Mouse (Mus musculus) G1E (cell line): ENCODE measurements around the gene Rgs3. TPM values are rescaled to one million over a fixed set of nuclear protein-coding genes. Genes with fewer than 3 reads are reported as not detected.

Source experiments
- ATAC-seq: 2 replicates; pipeline ENCODE4 v1.8.0; 2016; ENCODE audit warnings: mild to moderate bottlenecking; ENCODE audit not compliant: insufficient number of reproducible peaks, poor library complexity, low FRiP score, severe bottlenecking; ENCODE audit errors: extremely low read depth
- DNase-seq: peaks from one replicate; pipeline ENCODE4 v3.0.0; 2012; ENCODE audit warnings: low spot score
- H3K27me3 ChIP-seq: 2 replicates; pipeline ENCODE4 v1.6.1; 2012; ENCODE audit warnings: mild to moderate bottlenecking, low read length, inconsistent platforms; ENCODE audit not compliant: insufficient read depth
- H3K36me3 ChIP-seq: replicated peaks from 2 replicates; pipeline ENCODE3; 2012; ENCODE audit warnings: mild to moderate bottlenecking, inconsistent platforms
- H3K4me1 ChIP-seq: 2 replicates; pipeline ENCODE4 v1.6.1; 2012; ENCODE audit warnings: low read depth, low read length, inconsistent platforms, mixed read lengths; ENCODE audit not compliant: insufficient read depth
- H3K4me3 ChIP-seq: 2 replicates; pipeline ENCODE4 v1.5.1; 2012; ENCODE audit warnings: low read depth, mild to moderate bottlenecking, inconsistent platforms, low read length, moderate library complexity, mixed read lengths
- H3K9me3 ChIP-seq: replicated peaks from 2 replicates; pipeline ENCODE4 v1.6.1; 2012; ENCODE audit warnings: inconsistent platforms
- CTCF ChIP-seq: IDR thresholded peaks from 2 replicates; pipeline ENCODE4 v1.5.1; 2012; ENCODE audit warnings: low read depth, low read length, inconsistent platforms, mixed read lengths
- GATA1 ChIP-seq: IDR thresholded peaks from 2 replicates; pipeline ENCODE4 v1.6.1; 2012; ENCODE audit warnings: borderline replicate concordance, low read length, inconsistent platforms, mixed read lengths
- GATA2 ChIP-seq: IDR thresholded peaks from 2 replicates; pipeline ENCODE4 v1.6.1; 2012; ENCODE audit warnings: low read depth, low read length, inconsistent platforms, borderline replicate concordance
- POLR2AphosphoS5 ChIP-seq: IDR thresholded peaks from 2 replicates; pipeline ENCODE4 v1.6.1; 2012; ENCODE audit warnings: low read depth, low read length, inconsistent platforms; ENCODE audit not compliant: insufficient replicate concordance
- TAL1 ChIP-seq: conservative IDR thresholded peaks from 2 replicates; pipeline ENCODE4 v1.6.1; 2012; ENCODE audit warnings: low read depth, low read length, inconsistent platforms, mixed read lengths
- polyA plus RNA-seq: library from polyadenylated mRNA; stranded (reverse); fragments of >175 nt; gene quantifications from 2 replicates; pipeline ENCODE4 v1.2.3, GENCODE M21; 2012
- total RNA-seq, 2 experiments: library from RNA; stranded (forward) in 1 of 2; stranded (reverse) in 1 of 2; fragments of 200-1000 nt in 1 of 2; fragments of >200 nt in 1 of 2; fragmentation: Nextera tagmentation in 1 of 2; gene quantifications; 2 replicates each; pipeline ENCODE4 v1.2.3; 2014 to 2017

Gene Rgs3
- total and polyA plus RNA-seq, 3 experiments, result 0.16 TPM; not detected in 2

DNA sequence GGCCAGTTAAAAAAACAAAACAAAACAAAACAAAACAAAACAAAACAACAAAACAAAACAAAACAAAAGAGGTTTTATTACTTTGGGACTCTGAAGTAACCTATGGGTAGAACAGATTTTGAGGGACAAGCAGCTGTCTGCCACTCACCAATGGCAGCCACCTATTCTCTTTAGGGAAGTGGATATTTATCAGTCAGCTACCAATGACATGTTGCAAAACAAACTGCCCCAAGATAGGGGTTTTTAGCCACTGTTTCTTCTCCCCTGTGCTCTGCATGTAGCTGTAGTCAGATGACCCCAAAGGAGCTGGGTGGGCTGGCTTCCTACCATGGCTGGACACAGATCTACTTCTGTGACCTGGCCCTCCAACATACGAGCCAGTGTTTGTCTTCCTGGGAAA, 149.3 kb downstream of the Rgs3 start:
- ATAC-seq, result no peak

DNA sequence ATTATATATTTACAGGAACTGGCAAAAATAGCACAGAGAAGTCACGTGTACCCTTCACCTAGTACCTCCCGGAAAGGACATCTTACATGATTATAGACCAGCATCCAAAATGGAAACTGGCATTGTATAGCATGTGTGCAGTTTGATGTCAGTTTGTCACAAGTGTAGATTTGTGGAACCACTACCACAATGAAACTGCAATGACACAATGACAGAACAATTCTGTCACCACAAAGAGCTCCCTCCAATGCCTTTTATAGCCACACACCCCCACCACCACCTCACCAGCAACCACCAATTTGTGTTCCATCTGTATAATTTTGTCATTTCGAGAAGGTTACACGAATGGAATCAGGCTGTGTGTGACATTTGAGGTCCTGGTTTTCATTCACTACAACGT, 149.8 kb downstream of the Rgs3 start:
- TF ChIP-seq GATA2 (no peak), TAL1 (no peak), GATA1 (no peak), POLR2AphosphoS5 (no peak), CTCF (no peak)
- ATAC-seq (no peak), DNase-seq (no peak)

More for the DNA sequence above, 149.3 kb downstream of the Rgs3 start:
- Histone ChIP-seq H3K4me1 (no peaks in the 10 kb centered on the region), H3K27me3 (no peaks in the 10 kb centered on the region), H3K4me3 (no peak overlapping the region), H3K9me3 (peaks cover 57% of the 10 kb centered on the region), H3K36me3 (no peaks in the 10 kb centered on the region)
- no peak for TF ChIP-seq GATA2
- TF ChIP-seq CTCF, result no peak
- no peak for TF ChIP-seq GATA1
- no peak for TF ChIP-seq POLR2AphosphoS5
- TF ChIP-seq TAL1, result no peak
- DNase-seq, result no peak

DNA sequence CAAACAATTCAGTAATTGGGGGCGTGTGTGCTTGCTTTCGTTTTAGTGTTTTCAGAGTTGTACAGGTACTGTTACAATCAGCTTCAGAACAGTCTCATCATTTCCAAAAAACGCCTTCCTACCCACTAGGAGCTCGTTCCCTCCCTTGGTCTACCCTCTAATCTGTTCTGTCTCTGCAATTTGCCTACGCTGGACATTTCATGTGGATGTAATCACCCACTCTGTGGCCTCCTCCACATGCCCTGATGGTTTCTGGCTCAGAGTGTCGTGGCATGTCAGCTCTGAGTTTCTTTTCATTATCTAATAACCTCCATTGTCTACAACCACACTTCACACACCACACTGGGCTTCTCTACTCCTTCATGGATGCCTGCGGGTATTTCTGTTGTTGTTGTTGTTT, 151.5 kb downstream of the Rgs3 start:
- ATAC-seq, result no peak
- H3K9me3 ChIP-seq, result peaks cover 35% of the 10 kb centered on the region
- H3K4me1 ChIP-seq, result no peaks in the 10 kb centered on the region
- H3K27me3 ChIP-seq, result no peaks in the 10 kb centered on the region
- no peaks in the 10 kb centered on the region for H3K36me3 ChIP-seq
- TF ChIP-seq CTCF (no peak), GATA1 (no peak), POLR2AphosphoS5 (no peak), TAL1 (no peak), GATA2 (no peak)
- no peak overlapping the region for H3K4me3 ChIP-seq
- DNase-seq, result no peak

More for the DNA sequence above, 149.8 kb downstream of the Rgs3 start:
- Histone ChIP-seq H3K4me3 (no peak overlapping the region), H3K4me1 (no peaks in the 10 kb centered on the region), H3K27me3 (no peaks in the 10 kb centered on the region), H3K9me3 (peaks cover 53% of the 10 kb centered on the region), H3K36me3 (no peaks in the 10 kb centered on the region)

DNA sequence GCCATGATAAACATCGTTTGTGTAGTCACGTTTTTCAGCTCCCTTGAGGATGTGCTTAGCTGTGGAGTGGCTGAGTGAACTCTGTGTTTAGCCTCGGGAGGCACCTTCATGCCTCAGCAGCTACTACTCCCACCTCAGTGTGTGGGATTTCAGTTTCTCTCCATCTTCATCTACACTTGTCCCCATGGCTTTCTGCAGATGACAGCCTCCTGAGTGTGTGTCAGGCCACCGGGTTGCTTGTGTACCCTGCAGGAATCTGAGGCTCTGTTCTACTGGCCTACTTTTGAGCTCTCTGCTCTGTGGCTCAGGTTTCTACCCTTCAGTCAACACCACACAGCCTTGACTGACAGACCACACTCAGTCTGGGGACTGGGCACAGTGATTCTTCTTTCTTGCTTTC, 151.9 kb downstream of the Rgs3 start:
- no peak for DNase-seq
- no peaks in the 10 kb centered on the region for H3K4me1 ChIP-seq

DNA sequence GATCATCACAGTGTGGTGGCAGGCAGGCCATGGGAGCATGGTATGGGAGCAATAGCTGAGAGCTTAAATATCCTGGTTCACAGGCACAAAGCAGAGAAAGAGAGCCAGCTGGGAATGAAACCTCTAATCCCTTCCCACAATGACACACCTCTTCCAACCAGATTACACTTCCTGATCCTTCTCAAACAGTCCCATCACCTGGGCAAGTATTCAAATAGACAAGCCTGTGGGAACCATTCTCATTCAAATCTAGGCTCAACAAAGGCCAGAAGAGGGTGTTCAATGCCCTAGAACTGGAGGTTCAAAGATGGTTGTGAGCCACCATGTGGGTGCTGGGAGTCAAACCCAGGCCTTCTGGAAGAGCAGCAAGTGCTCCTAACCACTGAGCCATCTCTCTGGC, 161.2 kb downstream of the Rgs3 start:
- TF ChIP-seq GATA1, result no peak
- H3K36me3 ChIP-seq, result no peaks in the 10 kb centered on the region
- no peaks in the 10 kb centered on the region for H3K27me3 ChIP-seq
- no peak overlapping the region for H3K4me3 ChIP-seq
- peaks cover 37% of the 10 kb centered on the region for H3K9me3 ChIP-seq
- DNase-seq (no peak), ATAC-seq (no peak)
- H3K4me1 ChIP-seq, result no peaks in the 10 kb centered on the region

More for the DNA sequence above, 151.9 kb downstream of the Rgs3 start:
- H3K36me3 ChIP-seq, result no peaks in the 10 kb centered on the region
- no peaks in the 10 kb centered on the region for H3K27me3 ChIP-seq
- ATAC-seq, result no peak
- peaks cover 31% of the 10 kb centered on the region for H3K9me3 ChIP-seq
- no peak for TF ChIP-seq TAL1
- no peak overlapping the region for H3K4me3 ChIP-seq

DNA sequence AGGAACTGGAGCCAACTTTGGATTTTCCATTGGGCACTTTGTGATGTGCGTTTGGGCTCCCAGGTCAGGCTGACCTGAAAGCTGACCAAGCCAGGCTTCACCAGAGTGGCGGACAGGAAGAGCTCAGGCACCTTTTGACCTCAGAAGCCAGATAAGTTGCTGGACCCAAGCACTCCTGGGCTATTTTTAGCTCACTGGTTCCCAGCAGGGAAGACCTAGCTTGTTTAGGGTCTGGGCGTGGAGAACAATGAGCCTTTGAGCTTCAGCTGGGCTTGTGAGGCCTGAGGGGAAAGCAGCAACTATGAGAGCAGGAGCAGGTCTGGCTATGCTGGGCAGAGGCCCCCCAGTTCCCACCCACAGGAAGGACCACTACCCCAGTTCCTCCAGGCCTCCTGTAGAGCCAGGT, 162.4 kb downstream of the Rgs3 start:
- DNase-seq, result no peak

DNA sequence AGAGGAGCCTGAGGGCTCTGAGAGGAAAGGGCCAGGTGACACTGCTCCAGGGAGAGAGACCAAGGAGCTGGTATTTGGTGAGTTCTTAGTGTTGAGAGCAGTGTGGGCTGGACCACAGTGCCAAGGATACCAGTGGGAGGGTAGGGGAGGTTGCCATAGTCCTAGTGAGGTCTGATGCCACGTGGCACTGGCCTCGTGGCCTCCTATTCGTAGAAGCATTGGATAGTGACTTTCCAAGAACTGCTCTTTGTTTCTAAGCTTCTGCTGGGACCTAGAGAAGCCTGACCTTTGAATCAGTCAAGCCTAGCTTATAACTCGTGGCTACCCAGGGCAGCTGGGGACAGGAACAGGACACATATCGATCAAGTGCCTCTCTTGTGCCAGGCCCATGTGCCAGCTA, 164.1 kb downstream of the Rgs3 start:
- H3K4me3 ChIP-seq, result no peak overlapping the region
- H3K9me3 ChIP-seq, result peaks cover 55% of the 10 kb centered on the region
- H3K27me3 ChIP-seq, result no peaks in the 10 kb centered on the region

More for the DNA sequence above, 162.4 kb downstream of the Rgs3 start:
- Histone ChIP-seq H3K4me1 (no peaks in the 10 kb centered on the region), H3K27me3 (no peaks in the 10 kb centered on the region), H3K36me3 (no peaks in the 10 kb centered on the region), H3K9me3 (peaks cover 39% of the 10 kb centered on the region), H3K4me3 (no peak overlapping the region; the same call in 1 of the 2 replicates)
- TF ChIP-seq CTCF (no peak), TAL1 (no peak), POLR2AphosphoS5 (no peak), GATA2 (no peak), GATA1 (no peak)
- ATAC-seq, result no peak

More for the DNA sequence above, 164.1 kb downstream of the Rgs3 start:
- DNase-seq (no peak), ATAC-seq (no peak)
- Histone ChIP-seq H3K36me3 (no peaks in the 10 kb centered on the region), H3K4me1 (no peaks in the 10 kb centered on the region)
- TF ChIP-seq TAL1 (no peak), CTCF (no peak), GATA1 (no peak), GATA2 (no peak), POLR2AphosphoS5 (no peak)
